18 mouse cellular contexts compared by ENCODE assay signal in genomic region chr2:125263753-125264152, GRCm38 (mm10). TPM values are rescaled to one million over a fixed set of nuclear protein-coding genes. Genes with fewer than 3 reads are reported as not detected.
DNase-seq lines count a peak whose midpoint lies in the region; ATAC-seq and TF ChIP-seq lines count a peak whose summit lies in the region.
"Had no signal": no experiment of that assay in that cellular context is flagged by ENCODE, and none has a peak within 500 bp of the region (broad histone marks: within the 10 kb centered on the region; RNA-seq: fewer than 3 reads in every experiment).

No protein-coding gene starts in this region.

- no peaks in the 10 kb centered on the region for H3K36me3 ChIP-seq in hindbrain, embryonic 13.5 days
- no peaks in the 10 kb centered on the region for H3K36me3 ChIP-seq in hindbrain, embryonic 16.5 days (ENCODE audit: control insufficient read depth, insufficient read depth, low read length)
- peaks cover 4% of the 10 kb centered on the region for H3K36me3 ChIP-seq in lung, embryonic 16.5 days (ENCODE audit: control insufficient read depth, insufficient read depth, low read length)
- H3K36me3 ChIP-seq: intestine, embryonic 15.5 days had no signal

- 15% methylated on average over 9 of the region's 9 CpGs for WGBS in hindbrain, embryonic 13.5 days
- WGBS in hindbrain, embryonic 16.5 days = 11% methylated on average over 9 of the region's 9 CpGs
- WGBS in lung, embryonic 16.5 days = 9% methylated on average over 9 of the region's 9 CpGs
- 16% methylated on average over 9 of the region's 9 CpGs for WGBS in lung, adult 2 months

- H3K27ac ChIP-seq in hindbrain, embryonic 13.5 days = 0 out of 2 replicates have a peak overlapping the region, but pooled peaks have one; percentile 20
- H3K27ac ChIP-seq in hindbrain, embryonic 16.5 days (ENCODE audit: low read depth, low read length) = no peak overlapping the region
- peak overlapping the region; percentile 82 for H3K27ac ChIP-seq in lung, embryonic 16.5 days (ENCODE audit: low read length)
- H3K27ac ChIP-seq: embryonic facial prominence, embryonic 12.5 days; forebrain, embryonic 13.5 days; intestine, embryonic 15.5 days; left cerebral cortex, adult 2 months; neural tube, embryonic 12.5 days; stomach, postnatal 0 days had no signal

- no peak overlapping the region for H3K9ac ChIP-seq in hindbrain, embryonic 13.5 days
- no peak overlapping the region for H3K9ac ChIP-seq in hindbrain, embryonic 16.5 days (ENCODE audit: low read depth, low read length)
- no peak overlapping the region; the same call in 1 of the 2 replicates for H3K9ac ChIP-seq in lung, embryonic 16.5 days (ENCODE audit: low read length)
- H3K9ac ChIP-seq: embryonic facial prominence, embryonic 12.5 days; forebrain, embryonic 13.5 days; intestine, embryonic 15.5 days; neural tube, embryonic 12.5 days had no signal

- H3K4me2 ChIP-seq in hindbrain, embryonic 13.5 days = no peak overlapping the region
- no peak overlapping the region for H3K4me2 ChIP-seq in hindbrain, embryonic 16.5 days (ENCODE audit: low read length)
- H3K4me2 ChIP-seq in lung, embryonic 16.5 days (ENCODE audit: low read depth, low read length) = no peak overlapping the region
- H3K4me2 ChIP-seq: embryonic facial prominence, embryonic 12.5 days; forebrain, embryonic 13.5 days; intestine, embryonic 15.5 days; neural tube, embryonic 12.5 days had no signal

- H3K27me3 ChIP-seq in hindbrain, embryonic 13.5 days = no peaks in the 10 kb centered on the region
- no peaks in the 10 kb centered on the region for H3K27me3 ChIP-seq in hindbrain, embryonic 16.5 days (replicated peaks; ENCODE audit: control insufficient read depth, insufficient read depth, low read length)
- no peaks in the 10 kb centered on the region for H3K27me3 ChIP-seq in lung, embryonic 16.5 days (ENCODE audit: control insufficient read depth, insufficient read depth, low read depth, low read length)
- H3K27me3 ChIP-seq: embryonic facial prominence, embryonic 12.5 days; forebrain, embryonic 13.5 days; intestine, embryonic 15.5 days; neural tube, embryonic 12.5 days; Patski had no signal

- no peak overlapping the region for H3K4me3 ChIP-seq in hindbrain, embryonic 13.5 days
- H3K4me3 ChIP-seq in hindbrain, embryonic 16.5 days (ENCODE audit: low read length) = no peak overlapping the region
- H3K4me3 ChIP-seq in lung, embryonic 16.5 days (ENCODE audit: low read length) = no peak overlapping the region
- H3K4me3 ChIP-seq in lung, adult 2 months (replicated peaks; ENCODE audit: extremely low read depth, low read depth, low read length) = no peak overlapping the region
- H3K4me3 ChIP-seq: embryonic facial prominence, embryonic 12.5 days; forebrain, embryonic 13.5 days; intestine, embryonic 15.5 days; left cerebral cortex, adult 2 months; neural tube, embryonic 12.5 days had no signal

- peak; percentile 30 for DNase-seq in adrenal gland, adult 2 months
- DNase-seq in adrenal gland, postnatal 25 days = no peak
- no peak for DNase-seq in lung, adult 2 months
- DNase-seq in skeletal muscle tissue, adult 2 months (ENCODE audit: low read depth, low spot score) = peak; percentile 26
- no peak for DNase-seq in embryo, embryonic 9.5 days (ENCODE audit: extremely low spot score)
- DNase-seq: adrenal gland, adult 8-10 months; spleen, adult 18-20 months; thymus, postnatal 25 days had no signal

- no peak for TF ChIP-seq CTCF in lung, adult 2 months (IDR thresholded peaks at IDR 0.05; ENCODE audit: insufficient read depth, low read length)

- H3K4me1 ChIP-seq in hindbrain, embryonic 13.5 days (replicated peaks) = peaks cover 11% of the 10 kb centered on the region
- H3K4me1 ChIP-seq in hindbrain, embryonic 16.5 days (ENCODE audit: control insufficient read depth, insufficient read depth, low read depth, low read length) = peaks cover 8% of the 10 kb centered on the region
- peaks cover 10% of the 10 kb centered on the region; the same call in 1 of the 2 replicates for H3K4me1 ChIP-seq in lung, embryonic 16.5 days (replicated peaks; ENCODE audit: control insufficient read depth, insufficient read depth, low read length)
- no peaks in the 10 kb centered on the region for H3K4me1 ChIP-seq in lung, adult 2 months (ENCODE audit: control insufficient read depth, insufficient read depth, low read length)
- H3K4me1 ChIP-seq: embryonic facial prominence, embryonic 12.5 days; intestine, embryonic 15.5 days had no signal

- H3K9me3 ChIP-seq in hindbrain, embryonic 13.5 days = no peaks in the 10 kb centered on the region
- no peaks in the 10 kb centered on the region for H3K9me3 ChIP-seq in hindbrain, embryonic 16.5 days (ENCODE audit: control insufficient read depth, low read length)
- H3K9me3 ChIP-seq in lung, embryonic 16.5 days (ENCODE audit: control insufficient read depth, low read length) = no peaks in the 10 kb centered on the region
- H3K9me3 ChIP-seq: embryonic facial prominence, embryonic 12.5 days; forebrain, embryonic 13.5 days; intestine, embryonic 15.5 days; neural tube, embryonic 12.5 days had no signal

- no peak for ATAC-seq in hindbrain, embryonic 13.5 days (ENCODE audit: low FRiP score)
- ATAC-seq in hindbrain, embryonic 16.5 days = no peak
- ATAC-seq in lung, embryonic 16.5 days (ENCODE audit: low read depth) = peak; percentile 84
- ATAC-seq: Patski had no signal

- TF ChIP-seq POLR2A in lung, adult 2 months (IDR thresholded peaks at IDR 0.05; ENCODE audit: borderline replicate concordance, extremely low read depth, low read depth, low read length) = no peak

RNA-seq across cellular contexts. Expression of gene Dut, which starts 16.8 kb away (rescaled TPM):
- total RNA-seq in adrenal gland, adult 2 months (2021) = 10 to 100 TPM; 15.7 to 23.6 TPM
- 50.0 and 66.9 TPM in 2 replicates for polyA plus RNA-seq in adrenal gland, adult 2 months (2012; rRNA removed)
- 24.5 and 33.5 TPM in 2 replicates for total RNA-seq in adrenal gland, postnatal 25 days (2021)
- polyA plus RNA-seq in hindbrain, embryonic 13.5 days (2015; fragmentation: Nextera tagmentation; extraction: Ambion mirVana) = 75.4 and 80.9 TPM in 2 replicates
- 72.8 and 75.4 TPM in 2 replicates for polyA plus RNA-seq in hindbrain, embryonic 16.5 days (2015; fragmentation: Nextera tagmentation; extraction: Ambion mirVana)
- 148 and 152 TPM in 2 replicates for polyA plus RNA-seq in lung, embryonic 16.5 days (2015; fragmentation: Nextera tagmentation; extraction: Ambion mirVana)
- 15.1 and 21.2 TPM in 2 replicates for polyA plus RNA-seq in lung, adult 2 months (2012; rRNA removed)

Comparison
In these comparisons a context has a peak if more than half of its experiments do, and no peak if none do; other contexts are left out.
1. DNase-seq: peak in adrenal gland, adult 2 months (single experiment) and skeletal muscle tissue, adult 2 months (single experiment); none in adrenal gland, postnatal 25 days (single experiment), lung, adult 2 months (single experiment) and embryo, embryonic 9.5 days (single experiment).